Mouse (Mus musculus) olfactory bulb, adult 2 months (tissue): ENCODE data around the gene Ctsf.

ENCODE experiments used
- CTCF ChIP-seq: fragments of 200-500 bp; IDR thresholded peaks from 2 replicates; pipeline ENCODE4 v1.5.1; 2012; ENCODE audit warnings: low read depth, mild to moderate bottlenecking, low read length, moderate library complexity; ENCODE audit not compliant: insufficient read depth
- POLR2A ChIP-seq: fragments of 200-500 bp; IDR thresholded peaks from 2 replicates; pipeline ENCODE4 v1.6.1; 2012; ENCODE audit warnings: mild to moderate bottlenecking, low read depth, low read length, moderate library complexity; ENCODE audit not compliant: insufficient read depth

DNA sequence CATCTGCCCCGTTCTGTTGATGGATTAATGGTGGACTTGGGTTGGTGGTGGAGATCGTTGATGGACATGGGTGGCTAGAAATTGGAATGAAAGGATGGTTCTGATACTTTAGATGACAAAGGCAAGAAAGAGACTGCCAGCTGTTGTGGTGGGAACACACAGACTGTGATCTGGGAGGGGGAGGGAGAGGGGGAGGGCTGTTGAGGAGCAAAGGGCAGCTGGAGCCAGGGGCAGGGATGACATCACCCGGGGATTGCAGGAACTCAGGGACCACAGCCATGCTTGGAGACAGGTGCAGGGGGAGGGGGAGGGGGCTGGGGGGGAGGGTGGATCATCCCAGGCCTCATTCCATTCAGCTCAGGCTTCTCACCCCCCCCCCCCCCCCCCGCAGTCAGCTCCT is 21.3 kb downstream of the Ctsf start:
- TF ChIP-seq CTCF (no peak), POLR2A (no peak)
